Mouse (Mus musculus) MEL (cell line): ENCODE results near the gene Ap3d1. TPM values are rescaled to one million over a fixed set of nuclear protein-coding genes. Genes with fewer than 3 reads are reported as not detected.

ENCODE experiments used
- DNase-seq: peaks from one replicate; pipeline ENCODE4 v3.0.0; 2011; ENCODE audit warnings: low read depth, low spot score
- H3K27ac ChIP-seq: 2 replicates; pipeline ENCODE4 v1.5.1; 2012; ENCODE audit warnings: low read depth, mild to moderate bottlenecking, control low read depth, low read length, moderate library complexity; ENCODE audit not compliant: control insufficient read depth
- H3K27me3 ChIP-seq, 2 experiments: fragments of 150-350 bp in 1 of 2; sonication (generic) in 1 of 2; 2 replicates each; pipeline ENCODE4 v1.6.1; 2012; ENCODE audit warnings: low read length in 2 of 2, mild to moderate bottlenecking in 2 of 2, improper control_type of control experiment in 1 of 2, moderate library complexity in 1 of 2; ENCODE audit not compliant: insufficient read depth in 2 of 2, control insufficient read depth in 1 of 2
- H3K36me3 ChIP-seq, 2 experiments: 2 replicates each; pipeline ENCODE4 v1.6.1; 2012 to 2014; ENCODE audit warnings: low read length in 2 of 2, improper control_type of control experiment in 1 of 2, inconsistent platforms in 1 of 2, mild to moderate bottlenecking in 1 of 2; ENCODE audit not compliant: insufficient read depth in 2 of 2, control insufficient read depth in 1 of 2
- H3K4me1 ChIP-seq, 2 experiments: fragments of 150-350 bp in 1 of 2; sonication (generic) in 1 of 2; 2 replicates each; pipeline ENCODE4 v1.6.1; 2012; ENCODE audit warnings: low read length in 2 of 2, improper control_type of control experiment in 1 of 2, mild to moderate bottlenecking in 1 of 2; ENCODE audit not compliant: insufficient read depth in 2 of 2, control insufficient read depth in 1 of 2
- H3K4me3 ChIP-seq, 2 experiments: fragments of 150-350 bp in 1 of 2; sonication (generic) in 1 of 2; 2 replicates each; pipeline ENCODE4 v1.5.1; 2012; ENCODE audit warnings: low read depth in 2 of 2, low read length in 2 of 2, mild to moderate bottlenecking in 2 of 2, moderate library complexity in 2 of 2, control low read depth in 1 of 2, improper control_type of control experiment in 1 of 2; ENCODE audit not compliant: control insufficient read depth in 1 of 2, insufficient read depth in 1 of 2
- H3K79me2 ChIP-seq: 2 replicates; pipeline ENCODE4 v1.6.1; 2012; ENCODE audit warnings: mild to moderate bottlenecking, low read length, moderate library complexity; ENCODE audit not compliant: control insufficient read depth, poor library complexity, insufficient read depth
- H3K9ac ChIP-seq: 2 replicates; pipeline ENCODE4 v1.6.1; 2012; ENCODE audit warnings: low read depth, mild to moderate bottlenecking, control low read depth, low read length, moderate library complexity; ENCODE audit not compliant: control insufficient read depth, poor library complexity, severe bottlenecking
- H3K9me3 ChIP-seq: fragments of 150-350 bp; sonication (generic); replicated peaks from 2 replicates; pipeline ENCODE4 v1.6.1; 2012; ENCODE audit warnings: mild to moderate bottlenecking, low read length, improper control_type of control experiment, moderate library complexity; ENCODE audit not compliant: insufficient read depth
- MAZ ChIP-seq: IDR thresholded peaks from 2 replicates; pipeline ENCODE4 v1.6.1; 2012; ENCODE audit warnings: low read depth, mild to moderate bottlenecking, inconsistent platforms, low read length, improper control_type of control experiment
- MEF2A ChIP-seq: IDR thresholded peaks from 2 replicates; pipeline ENCODE4 v1.6.1; 2014; ENCODE audit warnings: low read depth, mild to moderate bottlenecking, inconsistent platforms, low read length, improper control_type of control experiment; ENCODE audit not compliant: poor library complexity, insufficient replicate concordance, severe bottlenecking; ENCODE audit errors: extremely low read depth
- MXI1 ChIP-seq: IDR thresholded peaks from 2 replicates; pipeline ENCODE4 v1.6.1; 2011; ENCODE audit warnings: mild to moderate bottlenecking, low read depth, low read length, improper control_type of control experiment
- MYB ChIP-seq: IDR thresholded peaks from 2 replicates; pipeline ENCODE4 v1.6.1; 2011; ENCODE audit warnings: mild to moderate bottlenecking, low read depth, low read length, improper control_type of control experiment
- POLR2AphosphoS2 ChIP-seq: IDR thresholded peaks from 2 replicates; pipeline ENCODE4 v1.6.1; 2011; ENCODE audit warnings: low read length, improper control_type of control experiment
- POLR2AphosphoS5 ChIP-seq: IDR thresholded peaks from 2 replicates; pipeline ENCODE4 v1.6.1; 2012; ENCODE audit warnings: low read depth, borderline replicate concordance, mild to moderate bottlenecking, inconsistent platforms, low read length, moderate library complexity, mixed read lengths
- SIN3A ChIP-seq: IDR thresholded peaks from 2 replicates; pipeline ENCODE4 v1.6.1; 2012; ENCODE audit warnings: low read length, improper control_type of control experiment, inconsistent platforms
- TAL1 ChIP-seq: IDR thresholded peaks from 2 replicates; pipeline ENCODE4 v1.6.1; 2012; ENCODE audit warnings: mild to moderate bottlenecking, inconsistent platforms, low read length, moderate library complexity, mixed read lengths
- TBP ChIP-seq: IDR thresholded peaks from 2 replicates; pipeline ENCODE4 v1.8.0; 2011; ENCODE audit warnings: low read depth, low read length, improper control_type of control experiment
- UBTF ChIP-seq: IDR thresholded peaks from 2 replicates; pipeline ENCODE4 v1.6.1; 2012; ENCODE audit warnings: low read depth, mild to moderate bottlenecking, inconsistent platforms, low read length, improper control_type of control experiment, moderate library complexity, borderline replicate concordance; ENCODE audit not compliant: insufficient read depth
- ZKSCAN1 ChIP-seq: IDR thresholded peaks from 2 replicates; pipeline ENCODE4 v1.6.1; 2012; ENCODE audit warnings: low read depth, mild to moderate bottlenecking, inconsistent platforms, low read length, improper control_type of control experiment, moderate library complexity
- ZMIZ1 ChIP-seq: IDR thresholded peaks from 2 replicates; pipeline ENCODE4 v1.6.1; 2012; ENCODE audit warnings: low read depth, mild to moderate bottlenecking, inconsistent platforms, low read length, improper control_type of control experiment, moderate library complexity
- ZNF384 ChIP-seq: IDR thresholded peaks from 2 replicates; pipeline ENCODE4 v1.6.1; 2012; ENCODE audit warnings: low read depth, mild to moderate bottlenecking, inconsistent platforms, low read length, improper control_type of control experiment
- polyA plus RNA-seq, 2 experiments: library from polyadenylated mRNA; stranded (reverse) in 1 of 2; unstranded in 1 of 2; fragments of >175 nt in 1 of 2; fragments of >200 nt in 1 of 2; gene quantifications; 2 replicates each; pipeline versions ENCODE4 v1.2.1 to v1.2.4; 2012; ENCODE audit warnings: low replicate concordance in 2 of 2, low read depth in 1 of 2; ENCODE audit not compliant: insufficient read length in 2 of 2, insufficient read depth in 1 of 2, missing spikeins in 1 of 2
- total RNA-seq: library from RNA; depleted of rRNA; stranded (reverse); fragments of 300-350 nt; gene quantifications from 2 replicates; pipeline ENCODE4 v1.2.3, GENCODE M21; 2012

The Ap3d1 gene
- total and polyA plus RNA-seq, 3 experiments, result 32.7 to 260 (median 54.5) TPM

DNA sequence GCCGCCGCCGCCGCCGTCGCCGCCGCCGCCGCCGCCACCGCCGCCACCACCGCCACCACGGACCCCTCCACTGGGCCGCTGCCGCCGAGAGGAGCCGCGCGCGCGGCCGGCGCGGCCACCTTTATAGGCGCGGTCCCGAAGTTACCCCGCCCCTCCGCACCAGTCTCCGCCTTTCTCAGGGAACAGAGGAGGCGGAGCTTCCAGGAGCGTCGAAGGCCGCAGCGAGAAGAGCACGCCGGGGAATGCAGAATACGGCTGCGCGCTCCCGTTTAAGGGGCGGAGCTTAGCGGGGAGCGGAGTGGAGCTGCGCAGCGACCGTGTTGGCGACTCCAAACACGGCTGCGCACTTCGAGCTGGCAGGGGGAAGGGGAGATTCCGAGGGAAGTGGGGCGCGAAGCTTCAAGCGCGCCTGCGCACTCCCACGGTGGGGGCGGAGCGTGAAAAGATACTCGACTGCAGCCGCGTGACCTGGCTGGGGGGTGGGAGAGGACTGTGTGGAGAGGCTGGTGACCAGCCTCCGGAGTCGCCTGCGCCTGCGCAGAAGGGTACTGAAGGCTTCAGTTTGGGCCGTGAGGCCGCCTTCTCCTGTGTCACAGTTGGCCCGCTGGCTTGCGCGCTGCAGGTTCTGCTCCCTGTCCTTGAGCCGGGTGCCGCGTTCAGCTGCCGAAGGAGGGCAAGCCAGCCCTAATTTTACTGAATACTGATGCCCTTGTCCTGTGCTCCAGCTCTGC lies 65.7 kb downstream of the Ap3d1 start (continued):
- no peak for TF ChIP-seq MYB
- TF ChIP-seq POLR2AphosphoS2, result peak; percentile 97

DNA sequence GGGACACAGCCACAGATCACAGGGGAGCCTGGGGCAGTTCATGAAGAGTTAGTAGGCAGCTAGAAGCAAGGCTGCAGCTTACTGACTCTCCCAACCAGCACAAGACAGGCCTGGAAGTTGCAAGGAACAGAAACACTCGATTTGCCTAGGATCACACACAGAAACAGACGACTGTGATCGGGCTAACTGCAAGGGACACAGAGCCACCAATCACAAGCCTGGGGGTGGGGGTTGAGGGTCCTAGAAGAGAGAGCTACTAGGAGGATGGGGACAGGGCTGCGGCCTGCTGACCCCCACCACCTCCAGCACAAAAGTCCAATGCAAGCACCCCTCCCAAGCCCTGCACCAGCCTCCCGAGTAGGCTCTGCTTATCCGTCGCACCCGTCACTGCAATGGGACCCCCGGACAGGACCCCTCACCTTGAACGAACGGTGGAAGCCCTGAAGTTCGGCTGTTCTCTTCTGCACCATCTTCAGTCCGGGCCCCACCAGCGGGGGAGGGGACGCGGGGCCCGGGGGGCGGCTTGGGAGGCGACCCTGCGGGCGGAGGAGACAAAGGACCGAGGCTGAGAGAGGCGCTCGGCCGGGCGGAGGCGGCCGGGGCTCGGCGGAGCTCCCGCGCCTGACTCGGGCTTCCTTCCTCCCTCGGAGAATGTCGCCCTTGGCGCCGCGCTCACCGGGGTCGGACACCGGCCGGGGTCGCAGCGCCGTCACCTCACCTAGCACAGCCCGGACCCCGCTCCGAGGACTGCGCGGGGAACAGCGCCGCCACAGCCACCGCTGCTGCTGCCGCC lies 66.5 kb downstream of the Ap3d1 start:
- Histone ChIP-seq H3K9ac (peak overlapping the region; percentile 91), H3K27me3 (no peaks in the 10 kb centered on the region), H3K4me1 (peaks cover 9 to 31% of the 10 kb centered on the region in 2 experiments), H3K27ac (peak overlapping the region; percentile 44), H3K4me3 (peak overlapping the region; percentile 80 to 95), H3K36me3 (peaks cover 0 to 25% of the 10 kb centered on the region in 2 experiments; a peak in 3 of 4 replicates), H3K79me2 (peaks cover 49% of the 10 kb centered on the region), H3K9me3 (no peaks in the 10 kb centered on the region)
- peak; percentile 66 for DNase-seq
- TF ChIP-seq MXI1, result peak; percentile 16; the same call in 1 of the 2 replicates
- 0 out of 2 replicates have a peak, but pooled peaks have one; percentile 27 for TF ChIP-seq MAZ
- no peak for TF ChIP-seq ZMIZ1
- TF ChIP-seq SIN3A, result peak; percentile 11

DNA sequence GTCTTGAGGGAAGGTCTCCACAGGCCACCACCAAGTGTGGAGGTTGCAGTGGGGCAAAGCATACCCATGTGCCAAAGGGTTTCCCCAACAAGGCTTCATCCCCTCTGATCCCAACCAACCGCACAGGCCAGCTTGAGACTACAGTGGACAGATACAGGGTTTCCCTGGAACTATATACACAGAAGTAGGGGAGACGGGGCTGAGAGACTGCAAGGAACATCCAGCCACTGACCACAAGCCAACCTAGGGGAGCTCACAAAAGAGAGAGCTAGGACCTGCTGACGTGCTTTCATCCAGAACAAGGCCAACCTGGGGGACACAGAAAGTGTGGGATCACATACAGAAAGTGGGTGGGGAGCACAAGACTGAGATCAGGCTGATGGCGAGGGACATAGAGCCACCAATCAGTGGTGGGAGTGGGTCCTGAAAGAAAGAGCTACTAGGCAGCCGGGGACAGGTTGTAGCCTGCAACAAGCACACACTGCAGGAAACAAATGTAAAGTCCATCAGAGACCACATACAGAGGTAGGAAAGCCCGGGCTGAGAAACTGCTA lies 67.1 kb downstream of the Ap3d1 start:
- H3K4me1 ChIP-seq, result peaks cover 7 to 25% of the 10 kb centered on the region in 2 experiments

DNA sequence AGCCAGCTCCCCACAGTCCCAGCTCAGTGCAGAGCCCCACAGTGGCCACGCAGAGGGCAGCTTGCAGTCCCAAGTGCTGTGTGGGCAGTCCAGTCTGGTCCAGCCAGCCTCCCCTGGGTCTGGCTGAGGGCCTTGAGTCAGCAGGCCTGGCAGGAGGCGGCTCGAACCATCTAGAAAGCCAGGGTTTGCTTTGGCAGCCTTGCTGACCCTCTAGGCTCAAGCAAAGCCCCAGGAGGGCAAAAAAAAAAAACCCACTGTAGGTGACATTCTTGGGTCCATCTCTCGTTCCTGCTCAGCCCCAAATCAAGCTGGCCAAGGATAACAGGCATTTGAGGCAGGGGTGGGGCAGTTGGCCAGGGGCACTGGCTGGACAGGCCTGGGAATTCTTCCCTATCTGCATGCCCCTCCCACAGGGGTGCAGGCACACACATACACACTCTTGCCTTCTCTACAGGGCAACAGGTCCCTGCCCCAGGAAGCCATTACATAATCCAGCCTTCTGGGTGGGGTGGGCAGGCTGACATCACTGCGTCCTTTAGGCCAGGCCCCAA lies 67.8 kb downstream of the Ap3d1 start:
- Histone ChIP-seq H3K27ac (no peak overlapping the region), H3K79me2 (peaks cover 49% of the 10 kb centered on the region), H3K4me3 (peak overlapping the region; percentile 80 to 95; a peak in 3 of 4 replicates), H3K27me3 (no peaks in the 10 kb centered on the region), H3K36me3 (peaks cover 2 to 16% of the 10 kb centered on the region in 2 experiments; a peak in 3 of 4 replicates), H3K9me3 (no peaks in the 10 kb centered on the region), H3K9ac (peak overlapping the region; percentile 91), H3K4me1 (peaks cover under 1 to 18% of the 10 kb centered on the region in 2 experiments; a peak in 3 of 4 replicates)
- DNase-seq, result no peak
- no peak for TF ChIP-seq TAL1
- no peak for TF ChIP-seq ZKSCAN1
- TF ChIP-seq MEF2A, result no peak
- TF ChIP-seq POLR2AphosphoS2, result no peak
- no peak for TF ChIP-seq TBP
- no peak for TF ChIP-seq ZNF384
- peak; percentile 42; the same call in 1 of the 2 replicates for TF ChIP-seq POLR2AphosphoS5

More for the DNA sequence above, 67.1 kb downstream of the Ap3d1 start:
- H3K9ac ChIP-seq, result peak overlapping the region; percentile 91
- peak; percentile 66 for DNase-seq
- H3K36me3 ChIP-seq, result peaks cover 0 to 23% of the 10 kb centered on the region in 2 experiments; a peak in 3 of 4 replicates
- TF ChIP-seq MXI1 (peak; percentile 39; the same call in 1 of the 2 replicates), UBTF (no peak), POLR2AphosphoS5 (no peak)
- H3K27me3 ChIP-seq, result no peaks in the 10 kb centered on the region
- H3K9me3 ChIP-seq, result no peaks in the 10 kb centered on the region
- peak overlapping the region; percentile 80 to 95 for H3K4me3 ChIP-seq
- peaks cover 49% of the 10 kb centered on the region for H3K79me2 ChIP-seq
- H3K27ac ChIP-seq, result peak overlapping the region; percentile 44
